19 mouse cellular contexts compared by ENCODE assay signal in the genomic region with DNA sequence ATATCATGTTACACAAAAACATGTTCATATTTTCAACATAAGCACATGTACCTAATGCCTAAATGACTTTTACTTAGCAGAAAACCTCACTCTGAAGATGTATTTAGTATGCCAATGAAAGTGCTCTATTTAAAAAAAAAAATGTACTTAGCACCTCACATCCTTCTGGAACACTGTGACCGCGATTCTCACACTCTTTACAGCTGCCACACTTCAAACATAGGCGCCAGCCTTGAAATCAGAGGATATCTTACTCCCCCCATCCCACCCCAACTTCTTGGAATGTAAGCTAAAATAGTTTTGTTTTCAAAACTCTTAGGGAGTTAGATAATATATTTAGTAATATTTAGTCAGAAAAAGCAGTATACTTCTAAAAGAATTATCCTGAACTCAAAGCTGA.
DNase-seq lines count a peak whose midpoint lies in the region; ATAC-seq and TF ChIP-seq lines count a peak whose summit lies in the region.
"Had no signal": no experiment of that assay in that cellular context is flagged by ENCODE, and none has a peak within 500 bp of the region (broad histone marks: within the 10 kb centered on the region; RNA-seq: fewer than 3 reads in every experiment).

No protein-coding gene starts in this region.

- intact Hi-C loops in left cerebral cortex, adult 2 months (cut with DNase I): no loop called here

- H3K27ac ChIP-seq in forebrain, postnatal 0 days (ENCODE audit: low read depth, low read length): no peak overlapping the region
- H3K27ac ChIP-seq in forebrain, embryonic 15.5 days (replicated peaks): no peak overlapping the region
- no peak overlapping the region for H3K27ac ChIP-seq in left cerebral cortex, adult 2 months
- H3K27ac ChIP-seq: embryonic facial prominence, embryonic 13.5 days; forebrain, embryonic 13.5 days; gastrocnemius, adult 2 months; heart, embryonic 13.5 days; hindbrain, embryonic 15.5 days had no signal

- H3K4me1 ChIP-seq in forebrain, postnatal 0 days (ENCODE audit: insufficient read depth): no peaks in the 10 kb centered on the region
- no peaks in the 10 kb centered on the region for H3K4me1 ChIP-seq in forebrain, embryonic 15.5 days
- H3K4me1 ChIP-seq: embryonic facial prominence, embryonic 13.5 days; forebrain, embryonic 13.5 days; heart, embryonic 13.5 days; hindbrain, embryonic 15.5 days had no signal

- no peak overlapping the region for H3K4me3 ChIP-seq in forebrain, postnatal 0 days (ENCODE audit: low read depth, low read length)
- no peak overlapping the region for H3K4me3 ChIP-seq in forebrain, embryonic 15.5 days
- H3K4me3 ChIP-seq in left cerebral cortex, adult 2 months: no peak overlapping the region
- H3K4me3 ChIP-seq: embryonic facial prominence, embryonic 13.5 days; forebrain, embryonic 13.5 days; gastrocnemius, adult 2 months; heart, embryonic 13.5 days; hindbrain, embryonic 15.5 days had no signal

- H3K4me2 ChIP-seq in forebrain, postnatal 0 days (ENCODE audit: low read depth): no peak overlapping the region
- no peak overlapping the region for H3K4me2 ChIP-seq in forebrain, embryonic 15.5 days (replicated peaks)
- H3K4me2 ChIP-seq: embryonic facial prominence, embryonic 13.5 days; forebrain, embryonic 13.5 days; heart, embryonic 13.5 days; hindbrain, embryonic 15.5 days had no signal

- no peaks in the 10 kb centered on the region for H3K36me3 ChIP-seq in forebrain, postnatal 0 days (ENCODE audit: insufficient read depth)
- no peaks in the 10 kb centered on the region for H3K36me3 ChIP-seq in forebrain, embryonic 15.5 days
- H3K36me3 ChIP-seq: embryonic facial prominence, embryonic 13.5 days; heart, embryonic 13.5 days; hindbrain, embryonic 15.5 days had no signal

- no peak for TF ChIP-seq CTCF in forebrain, postnatal 0 days (IDR thresholded peaks at IDR 0.05; ENCODE audit: low read depth)
- TF ChIP-seq CTCF in left cerebral cortex, adult 2 months (IDR thresholded peaks at IDR 0.05): no peak

- no peak for ATAC-seq in forebrain, postnatal 0 days
- no peak for ATAC-seq in forebrain, embryonic 15.5 days (replicated peaks)
- ATAC-seq: forebrain, embryonic 13.5 days had no signal

- H3K27me3 ChIP-seq in forebrain, postnatal 0 days (ENCODE audit: insufficient read depth, low read length): no peaks in the 10 kb centered on the region
- no peaks in the 10 kb centered on the region for H3K27me3 ChIP-seq in forebrain, embryonic 15.5 days
- H3K27me3 ChIP-seq: embryonic facial prominence, embryonic 13.5 days; forebrain, embryonic 13.5 days; heart, embryonic 13.5 days; hindbrain, embryonic 15.5 days had no signal

- no peak overlapping the region for H3K9ac ChIP-seq in forebrain, postnatal 0 days
- H3K9ac ChIP-seq in forebrain, embryonic 15.5 days (replicated peaks): no peak overlapping the region
- H3K9ac ChIP-seq: embryonic facial prominence, embryonic 13.5 days; forebrain, embryonic 13.5 days; heart, embryonic 13.5 days; hindbrain, embryonic 15.5 days had no signal

- 82% methylated on average over 3 of the region's 3 CpGs for WGBS in forebrain, postnatal 0 days
- 88% methylated on average over 3 of the region's 3 CpGs for WGBS in forebrain, embryonic 15.5 days

- DNase-seq in forebrain, postnatal 0 days: peak; percentile 2
- DNase-seq in left cerebral cortex, adult 11 months (ENCODE audit: low spot score): peak; percentile 2
- DNase-seq in left cerebral cortex, adult 2 months (ENCODE audit: extremely low spot score in 1 of 2, low spot score in 2 of 2): no peak
- DNase-seq in ovary, adult 18-20 months (ENCODE audit: low spot score): peak; percentile 2
- DNase-seq in ovary, postnatal 36 days (ENCODE audit: low spot score): no peak
- DNase-seq in telencephalon, adult 2 months (ENCODE audit: low read depth, low spot score): peak; percentile 39
- DNase-seq in heart, adult 9 months (ENCODE audit: low spot score in 2 of 2): no peak
- DNase-seq: adrenal gland, postnatal 10 days; cerebellum, adult 18-20 months; cerebellum, adult 9-11 months; cerebellum, postnatal 36 days; gastrocnemius, adult 2 months; gastrocnemius, postnatal 25 days; heart, postnatal 36 days had no signal

- H3K9me3 ChIP-seq in forebrain, postnatal 0 days (ENCODE audit: low read length): no peaks in the 10 kb centered on the region
- no peaks in the 10 kb centered on the region for H3K9me3 ChIP-seq in forebrain, embryonic 15.5 days
- H3K9me3 ChIP-seq: embryonic facial prominence, embryonic 13.5 days; forebrain, embryonic 13.5 days; heart, embryonic 13.5 days; hindbrain, embryonic 15.5 days had no signal

Comparison
In these comparisons a context has a peak if more than half of its experiments do, and no peak if none do; other contexts are left out.
1. DNase-seq: peak in forebrain, postnatal 0 days (single experiment), left cerebral cortex, adult 11 months (single experiment), ovary, adult 18-20 months (single experiment) and telencephalon, adult 2 months (single experiment); none in left cerebral cortex, adult 2 months (0 of 2), ovary, postnatal 36 days (single experiment) and heart, adult 9 months (0 of 2).